Mouse (Mus musculus) megakaryocyte, embryonic 14.5 days (primary cell): ENCODE measurements around the gene Armc5.

Source experiments
- FLI1 ChIP-seq: IDR thresholded peaks from 2 replicates; pipeline ENCODE4 v1.6.1; 2012; ENCODE audit warnings: low read length, inconsistent platforms, mixed read lengths
- GATA1 ChIP-seq: IDR thresholded peaks from 3 replicates; pipeline ENCODE4 v1.6.1; 2012; ENCODE audit warnings: mixed read lengths, low read length, inconsistent platforms, borderline replicate concordance

- no peak for TF ChIP-seq GATA1
- no peak for TF ChIP-seq FLI1
Measured at GRCm38 (mm10) chr7:128247443-128247842, 10.3 kb downstream of the Armc5 start.
